Mouse (Mus musculus): ENCODE measurements at regions not wholly inside any gene's neighbourhood (a gene's known extent, or its start where the extent isn't known, plus 50 kb on each side); places are given as distances from the start of the nearest gene placed in this dataset.

GRCm38 (mm10) chr12:70718602-70719001 is 106.7 kb upstream of the Frmd6 start:
- no peak for DNase-seq

- DNase-seq: no peak
These were observed 106.1 kb upstream of the Frmd6 start for GRCm38 (mm10) chr12:70719255-70719654.

- DNase-seq: no peak
These were observed 105.0 kb upstream of the Frmd6 start for GRCm38 (mm10) chr12:70720178-70720894.

GRCm38 (mm10) chr12:70725326-70725725 is 100.0 kb upstream of the Frmd6 start:
- DNase-seq: no peak

GRCm38 (mm10) chr12:70727496-70728259 is 97.6 kb upstream of the Frmd6 start:
- DNase-seq: peak; percentile 38 to 44

GRCm38 (mm10) chr12:70728407-70728806 is 96.9 kb upstream of the Frmd6 start:
- no peak for DNase-seq

- DNase-seq: no peak
These were observed 95.4 kb upstream of the Frmd6 start for GRCm38 (mm10) chr12:70729961-70730360.

GRCm38 (mm10) chr12:70731498-70731897 is 93.8 kb upstream of the Frmd6 start:
- peak; percentile 40 to 75 for DNase-seq

- peak; percentile 34 to 58 for DNase-seq
These were observed 92.7 kb upstream of the Frmd6 start for GRCm38 (mm10) chr12:70732591-70732990.

- no peak for DNase-seq
These were observed 86.8 kb upstream of the Frmd6 start for GRCm38 (mm10) chr12:70738554-70738953.

- no peak for DNase-seq
These were observed 86.0 kb upstream of the Frmd6 start for GRCm38 (mm10) chr12:70739316-70739715.

- DNase-seq: no peak
These were observed 85.5 kb upstream of the Frmd6 start for GRCm38 (mm10) chr12:70739766-70740165.

- DNase-seq: no peak
These were observed 82.5 kb upstream of the Frmd6 start for GRCm38 (mm10) chr12:70742836-70743235.

- no peak for DNase-seq
These were observed 79.6 kb upstream of the Frmd6 start for GRCm38 (mm10) chr12:70745681-70746080.

- no peak for DNase-seq
These were observed 75.7 kb upstream of the Frmd6 start for GRCm38 (mm10) chr12:70749651-70750050.

GRCm38 (mm10) chr12:70750651-70751578 is 74.4 kb upstream of the Frmd6 start:
- DNase-seq: no peak

GRCm38 (mm10) chr12:70752266-70752910 is 72.9 kb upstream of the Frmd6 start:
- no peak for DNase-seq

- no peak for DNase-seq
These were observed 72.4 kb upstream of the Frmd6 start for GRCm38 (mm10) chr12:70752911-70753290.

- no peak for DNase-seq
These were observed 71.9 kb upstream of the Frmd6 start for GRCm38 (mm10) chr12:70753458-70753857.

- DNase-seq: no peak
These were observed 67.2 kb upstream of the Frmd6 start for GRCm38 (mm10) chr12:70758080-70758479.

GRCm38 (mm10) chr12:70763542-70763941 is 61.8 kb upstream of the Frmd6 start:
- no peak for DNase-seq

- no peak for DNase-seq
These were observed 59.0 kb upstream of the Frmd6 start for GRCm38 (mm10) chr12:70766319-70766718.

GRCm38 (mm10) chr12:70767959-70768358 is 57.4 kb upstream of the Frmd6 start:
- no peak for DNase-seq

All from lung, adult 18-20 months (tissue).